ENCODE assay signal across 7 mouse cellular contexts in genomic region chr5:124185706-124186464, GRCm38 (mm10).
A peak's percentile ranks its signal among the peaks of the same experiment; 100 is the strongest.
DNase-seq lines count a peak whose midpoint lies in the region; ATAC-seq lines count a peak whose summit lies in the region.

No protein-coding gene starts in this region.

- H3K9ac ChIP-seq in lung, embryonic 16.5 days (ENCODE audit: low read length), result 0 out of 2 replicates have a peak overlapping the region, but pooled peaks have one; percentile 54
- H3K9ac ChIP-seq in forebrain, embryonic 14.5 days (ENCODE audit: low read length), result peak overlapping the region; percentile 70

- H3K36me3 ChIP-seq in lung, embryonic 16.5 days (ENCODE audit: control insufficient read depth, insufficient read depth, low read length), result no peaks in the 10 kb centered on the region
- H3K36me3 ChIP-seq in forebrain, embryonic 14.5 days (ENCODE audit: control insufficient read depth, insufficient read depth, low read length), result no peaks in the 10 kb centered on the region
- H3K36me3 ChIP-seq in midbrain, embryonic 10.5 days, result no peaks in the 10 kb centered on the region

- no peaks in the 10 kb centered on the region for H3K27me3 ChIP-seq in lung, embryonic 16.5 days (ENCODE audit: control insufficient read depth, insufficient read depth, low read depth, low read length)
- H3K27me3 ChIP-seq in forebrain, embryonic 14.5 days (replicated peaks; ENCODE audit: control insufficient read depth, insufficient read depth, low read length), result no peaks in the 10 kb centered on the region
- peaks cover 48% of the 10 kb centered on the region for H3K27me3 ChIP-seq in midbrain, embryonic 10.5 days (ENCODE audit: low read depth, poor library complexity, severe bottlenecking)

- DNase-seq in lung, adult 18-20 months, result no peak
- DNase-seq in forebrain, embryonic 14.5 days (ENCODE audit: low spot score), result no peak
- no peak for DNase-seq in midbrain, embryonic 10.5 days (ENCODE audit: low spot score)
- peak; percentile 75 to 87 for DNase-seq in thymus, postnatal 36 days
- DNase-seq in layer of hippocampus, adult 8-10 months (ENCODE audit: low spot score in 2 of 2), result no peak
- no peak for DNase-seq in right cerebral cortex, adult 18-20 months

- no peak overlapping the region for H3K4me2 ChIP-seq in lung, embryonic 16.5 days (ENCODE audit: low read depth, low read length)
- H3K4me2 ChIP-seq in forebrain, embryonic 14.5 days (ENCODE audit: low read length), result peak overlapping the region; percentile 70

- H3K4me3 ChIP-seq in lung, embryonic 16.5 days (ENCODE audit: low read length), result no peak overlapping the region
- peak overlapping the region; percentile 33 for H3K4me3 ChIP-seq in forebrain, embryonic 14.5 days (ENCODE audit: low read depth, low read length)
- H3K4me3 ChIP-seq in midbrain, embryonic 10.5 days, result peak overlapping the region; percentile 49

- H3K9me3 ChIP-seq in lung, embryonic 16.5 days (ENCODE audit: control insufficient read depth, low read length), result no peaks in the 10 kb centered on the region
- no peaks in the 10 kb centered on the region for H3K9me3 ChIP-seq in forebrain, embryonic 14.5 days (replicated peaks; ENCODE audit: control insufficient read depth, low read length)
- H3K9me3 ChIP-seq in midbrain, embryonic 10.5 days (replicated peaks), result no peaks in the 10 kb centered on the region

- H3K27ac ChIP-seq in lung, embryonic 16.5 days (ENCODE audit: low read length), result no peak overlapping the region
- peak overlapping the region; percentile 90 for H3K27ac ChIP-seq in forebrain, embryonic 14.5 days (ENCODE audit: low read depth, low read length)
- H3K27ac ChIP-seq in midbrain, embryonic 10.5 days (replicated peaks), result peak overlapping the region; percentile 77

- ATAC-seq in lung, embryonic 16.5 days (ENCODE audit: low read depth), result no peak
- no peak for ATAC-seq in forebrain, embryonic 14.5 days

- peaks cover 19% of the 10 kb centered on the region for H3K4me1 ChIP-seq in lung, embryonic 16.5 days (replicated peaks; ENCODE audit: control insufficient read depth, insufficient read depth, low read length)
- peaks cover 52% of the 10 kb centered on the region for H3K4me1 ChIP-seq in forebrain, embryonic 14.5 days (ENCODE audit: control insufficient read depth, insufficient read depth, low read length)
- peaks cover 60% of the 10 kb centered on the region for H3K4me1 ChIP-seq in midbrain, embryonic 10.5 days

- 77% methylated on average over 15 of the region's 15 CpGs for WGBS in lung, embryonic 16.5 days
- WGBS in forebrain, embryonic 14.5 days, result 36% methylated on average over 15 of the region's 15 CpGs
- WGBS in midbrain, embryonic 10.5 days, result 60% methylated on average over 15 of the region's 15 CpGs

Comparison
In these comparisons a context has a peak if more than half of its experiments do, and no peak if none do; other contexts are left out.
1. DNase-seq: peak in thymus, postnatal 36 days (2 of 2); none in lung, adult 18-20 months (0 of 2), forebrain, embryonic 14.5 days (single experiment), midbrain, embryonic 10.5 days (single experiment), layer of hippocampus, adult 8-10 months (0 of 2) and right cerebral cortex, adult 18-20 months (single experiment).